Mouse (Mus musculus) hindbrain, embryonic 10.5 days (tissue): ENCODE measurements around the gene Ulk3. TPM values are rescaled to one million over a fixed set of nuclear protein-coding genes. Genes with fewer than 3 reads are reported as not detected.

Source experiments
- DNase-seq: peaks from one replicate; pipeline ENCODE4 v3.0.0-alpha.2; 2017; ENCODE audit warnings: low spot score
- H3K27ac ChIP-seq: fragments of 300-500 bp; sonication (generic); 2 replicates; pipeline ENCODE4 v1.5.1; 2016; ENCODE audit warnings: mild to moderate bottlenecking, moderate library complexity
- H3K27me3 ChIP-seq: fragments of 300-500 bp; sonication (generic); 2 replicates; pipeline ENCODE4 v1.6.1; 2016; ENCODE audit warnings: mild to moderate bottlenecking; ENCODE audit not compliant: poor library complexity, insufficient read depth, severe bottlenecking
- H3K36me3 ChIP-seq: fragments of 300-500 bp; sonication (generic); 2 replicates; pipeline ENCODE4 v1.6.1; 2016; ENCODE audit warnings: mild to moderate bottlenecking, moderate library complexity
- H3K4me1 ChIP-seq: fragments of 300-500 bp; sonication (generic); replicated peaks from 2 replicates; pipeline ENCODE4 v1.6.1; 2016; ENCODE audit warnings: mild to moderate bottlenecking
- H3K4me3 ChIP-seq: fragments of 300-500 bp; sonication (generic); 2 replicates; pipeline ENCODE4 v1.5.1; 2016; ENCODE audit warnings: mild to moderate bottlenecking, moderate library complexity
- H3K9me3 ChIP-seq: fragments of 300-500 bp; sonication (generic); 2 replicates; pipeline ENCODE4 v1.6.1; 2016; ENCODE audit warnings: mild to moderate bottlenecking, moderate library complexity
- WGBS: fragments of 180-500 bp; shearing (Covaris S2); methylation state at CpG from one replicate; pipeline ENCODE4 v1.1.7; 2016; 5-methylcytosine and 5-hydroxymethylcytosine counted together
- polyA plus RNA-seq: library from polyadenylated mRNA; unstranded; fragments of >200 nt; fragmentation: Nextera tagmentation; extraction: Ambion mirVana; gene quantifications from 2 replicates; pipeline ENCODE4 v1.2.1, GENCODE M21; 2016

Gene Ulk3
- polyA plus RNA-seq, 1 experiment from 2014 or later, result 14.6 TPM

DNA sequence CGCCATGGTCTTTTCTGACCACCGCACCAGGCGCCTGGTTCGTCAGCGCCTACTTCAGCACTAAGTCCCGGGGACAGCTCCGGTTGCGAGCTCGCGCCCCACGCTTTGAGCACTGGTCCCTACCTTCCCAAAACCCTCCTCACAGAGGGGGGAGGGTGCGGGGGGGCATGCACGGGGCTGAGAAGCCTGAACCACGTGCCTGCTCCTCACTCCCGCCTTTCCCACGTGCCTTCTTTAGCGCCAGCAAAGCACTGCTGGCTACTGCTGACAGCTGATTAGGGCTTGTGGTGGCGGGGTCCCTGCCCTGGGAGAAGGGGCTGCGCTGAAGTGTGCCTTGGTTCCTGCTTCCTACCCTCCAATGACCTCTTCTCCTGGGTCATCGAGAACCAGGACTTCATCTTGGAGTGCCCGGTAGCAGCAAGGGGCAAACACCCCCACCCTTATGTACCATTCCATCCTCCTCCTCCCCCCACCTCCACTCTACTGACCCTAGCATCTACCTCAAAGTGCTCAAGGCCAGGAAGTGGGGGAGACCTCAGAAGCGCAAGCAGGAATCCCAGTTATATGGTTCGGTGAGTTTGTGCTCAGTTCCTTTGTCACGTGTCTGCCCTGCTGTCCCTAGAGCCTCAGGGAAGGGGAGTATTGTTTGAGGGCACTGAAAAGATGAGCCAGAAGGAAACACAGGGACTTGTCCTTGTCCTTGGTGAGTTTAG is 17.0 kb downstream of the Ulk3 start, which contains the start of gene Cplx3:
Gene Cplx3, minus strand, starts transcription at position 143 of the 713 bp plus-strand sequence.
- no peak within 1 kb of the TSS for H3K27ac ChIP-seq
- H3K4me1 ChIP-seq, result peaks cover 40% of the 10 kb centered on the region
- peak; percentile 73 for DNase-seq
- H3K9me3 ChIP-seq, result no peaks in the 10 kb centered on the region
- no peaks in the 10 kb centered on the region for H3K36me3 ChIP-seq
- H3K27me3 ChIP-seq, result peaks cover 34% of the 10 kb centered on the region
- 6% methylated on average over 24 of the region's 24 CpGs for WGBS
- peak within 1 kb of the TSS; percentile 33 for H3K4me3 ChIP-seq

DNA sequence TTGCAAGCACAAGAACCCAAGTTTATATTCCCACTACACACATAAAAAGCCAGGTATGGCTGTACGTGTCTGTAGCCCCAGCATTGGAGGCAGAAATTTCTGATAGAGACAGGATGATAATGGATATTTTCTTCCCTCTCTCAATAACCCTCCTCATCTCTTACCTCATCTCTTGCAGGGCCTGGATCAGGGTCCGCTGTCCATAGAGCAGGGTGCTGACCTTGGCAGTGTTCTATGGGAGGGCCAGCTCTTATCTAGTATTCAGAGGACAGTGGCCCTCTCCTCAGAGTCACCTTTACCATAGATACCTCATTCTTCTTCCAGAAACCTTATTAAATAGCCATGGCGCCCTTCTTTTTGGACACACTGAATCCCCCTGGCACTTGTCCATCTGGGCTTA is 20.6 kb downstream of the Ulk3 start:
- no peaks in the 10 kb centered on the region for H3K36me3 ChIP-seq
- H3K4me1 ChIP-seq, result peaks cover 26% of the 10 kb centered on the region
- 65% methylated on average over 3 of the region's 3 CpGs for WGBS
- peaks cover 24% of the 10 kb centered on the region for H3K27me3 ChIP-seq
- H3K27ac ChIP-seq, result 0 out of 2 replicates have a peak overlapping the region, but pooled peaks have one; percentile 30
- no peak overlapping the region for H3K4me3 ChIP-seq
- H3K9me3 ChIP-seq, result no peaks in the 10 kb centered on the region
- no peak for DNase-seq

DNA sequence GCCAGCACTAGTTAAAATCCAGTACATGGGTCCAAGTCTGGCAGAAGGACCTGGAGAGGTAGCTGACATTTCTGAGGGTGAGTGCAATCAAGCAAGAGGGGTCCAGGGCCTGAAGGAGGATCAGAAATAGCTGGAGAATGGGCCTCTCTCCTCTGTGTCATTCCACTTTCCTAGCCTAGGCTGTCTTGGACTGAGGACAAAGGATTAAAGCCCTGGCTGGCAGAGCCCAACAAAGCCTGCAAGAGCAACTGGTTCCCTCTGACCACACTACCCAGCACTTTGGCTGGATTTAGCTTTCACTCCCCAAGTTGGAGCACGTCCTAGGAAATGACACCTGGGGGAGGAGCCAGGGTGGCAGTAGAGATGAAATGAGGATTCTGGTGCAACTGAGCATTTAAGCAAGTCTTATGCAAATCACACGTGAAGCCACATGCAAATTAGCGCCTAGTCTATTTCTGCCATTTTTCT is 21.1 kb downstream of the Ulk3 start:
- H3K27ac ChIP-seq, result peak overlapping the region; percentile 30; the same call in 1 of the 2 replicates
- no peak overlapping the region for H3K4me3 ChIP-seq
- H3K27me3 ChIP-seq, result peaks cover 18% of the 10 kb centered on the region
- no peaks in the 10 kb centered on the region for H3K9me3 ChIP-seq
- no peaks in the 10 kb centered on the region for H3K36me3 ChIP-seq
- 62% methylated on average over 3 of the region's 3 CpGs for WGBS
- DNase-seq, result no peak
- H3K4me1 ChIP-seq, result peaks cover 26% of the 10 kb centered on the region

DNA sequence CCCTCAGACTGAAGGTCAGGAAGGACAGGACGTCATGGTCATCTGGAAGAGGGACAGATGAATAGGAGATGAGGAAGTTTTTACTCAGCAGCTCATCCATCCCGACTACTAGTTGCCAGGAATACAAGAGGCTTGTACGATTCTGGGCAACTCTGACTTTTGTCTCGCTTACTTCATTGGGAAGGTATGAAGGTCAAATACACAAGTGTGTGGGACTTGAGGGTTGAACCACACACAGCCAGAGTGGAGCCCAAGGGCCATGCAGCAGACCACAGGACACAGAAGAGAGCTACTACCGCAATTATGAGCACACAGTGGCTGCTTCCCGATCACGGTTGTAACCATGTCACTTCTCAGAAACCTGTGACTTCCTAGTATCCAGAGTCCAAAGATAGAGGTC is 23.3 kb downstream of the Ulk3 start:
- Histone ChIP-seq H3K27me3 (no peaks in the 10 kb centered on the region; the same call in 1 of the 2 replicates), H3K4me3 (no peak overlapping the region), H3K4me1 (0 out of 2 replicates have a peak, but pooled peaks cover 13% of the 10 kb centered on the region), H3K36me3 (no peaks in the 10 kb centered on the region), H3K9me3 (no peaks in the 10 kb centered on the region), H3K27ac (no peak overlapping the region)
- no peak for DNase-seq
- 87% methylated on average over 7 of the region's 7 CpGs for WGBS

DNA sequence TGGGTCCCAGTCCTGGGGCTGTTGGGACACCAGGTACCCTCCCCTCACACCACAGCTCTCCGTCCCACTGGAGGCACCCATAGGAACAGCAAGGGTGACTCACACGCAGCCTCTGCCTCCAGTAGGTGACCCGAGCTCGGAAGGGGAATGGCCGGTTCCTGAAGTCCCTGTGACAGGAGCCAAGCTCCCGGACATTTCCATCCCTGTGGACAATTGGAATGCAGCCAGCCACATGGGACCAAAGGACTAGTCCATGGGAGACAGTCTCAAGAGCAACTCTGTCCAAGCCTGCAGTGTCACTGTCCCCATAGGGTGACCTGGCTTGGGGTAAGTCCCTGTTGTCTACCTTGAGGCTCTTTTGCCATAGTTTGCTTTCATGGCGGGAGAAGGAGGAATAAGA is 24.7 kb downstream of the Ulk3 start:
- 82% methylated on average over 7 of the region's 7 CpGs for WGBS
- H3K27ac ChIP-seq, result no peak overlapping the region
- H3K27me3 ChIP-seq, result no peaks in the 10 kb centered on the region; the same call in 1 of the 2 replicates
- 0 out of 2 replicates have a peak, but pooled peaks cover 13% of the 10 kb centered on the region for H3K4me1 ChIP-seq
- no peaks in the 10 kb centered on the region for H3K9me3 ChIP-seq
- no peak overlapping the region for H3K4me3 ChIP-seq
- DNase-seq, result no peak
- H3K36me3 ChIP-seq, result no peaks in the 10 kb centered on the region

DNA sequence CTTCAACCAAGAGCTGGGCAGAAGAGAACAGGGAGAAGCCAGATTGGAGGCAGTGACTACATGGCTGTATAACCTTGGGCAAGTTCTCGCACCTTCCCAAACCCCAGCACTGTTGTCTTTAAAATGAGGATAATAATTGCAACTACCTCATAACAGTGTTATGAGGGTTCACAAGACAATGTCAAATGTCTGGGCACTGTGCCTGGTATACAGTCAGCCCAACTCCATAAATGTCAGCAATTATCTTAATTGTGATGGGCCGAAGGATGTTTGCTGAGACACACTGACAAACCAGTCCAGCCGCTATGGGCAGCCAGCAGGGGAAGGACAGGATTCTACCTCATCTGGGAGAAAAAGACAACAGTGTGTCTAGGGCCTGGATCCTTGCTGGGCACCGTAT is 25.5 kb downstream of the Ulk3 start:
- no peak overlapping the region for H3K27ac ChIP-seq
- no peak overlapping the region for H3K4me3 ChIP-seq
- H3K4me1 ChIP-seq, result 0 out of 2 replicates have a peak, but pooled peaks cover 13% of the 10 kb centered on the region
- no peaks in the 10 kb centered on the region for H3K36me3 ChIP-seq
- H3K9me3 ChIP-seq, result no peaks in the 10 kb centered on the region
- 91% methylated on average over 4 of the region's 4 CpGs for WGBS
- no peak for DNase-seq
- H3K27me3 ChIP-seq, result no peaks in the 10 kb centered on the region; the same call in 1 of the 2 replicates

DNA sequence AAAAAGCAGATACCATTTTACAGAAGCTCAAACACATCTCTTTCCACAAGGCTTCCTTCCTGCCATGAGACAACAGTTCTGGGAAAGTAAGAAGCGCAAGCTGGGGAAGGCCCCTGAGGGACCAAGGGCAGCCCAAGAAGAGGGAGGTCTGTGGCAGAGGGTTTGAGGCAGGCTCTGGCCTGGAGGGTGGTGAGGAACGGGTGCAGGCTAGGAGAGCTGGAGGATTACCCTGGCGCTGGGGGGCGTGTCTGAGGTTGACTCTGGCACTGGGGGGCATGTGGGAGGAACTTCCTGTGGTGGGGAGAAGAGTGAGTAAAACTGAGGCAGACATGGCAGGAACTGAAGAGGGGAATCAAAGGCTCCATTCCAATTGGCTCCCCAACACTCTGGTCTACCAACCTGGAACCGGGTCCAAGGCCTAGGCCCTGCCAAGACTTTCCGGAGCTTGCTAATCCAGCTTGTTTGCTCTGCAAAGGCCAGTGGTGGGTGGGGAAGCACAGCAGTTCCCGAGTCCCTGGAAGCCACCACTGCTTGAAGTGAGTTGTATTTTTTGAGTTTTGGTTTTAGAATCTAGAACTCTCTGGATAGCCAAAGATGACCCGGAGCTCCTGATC is 28.4 kb downstream of the Ulk3 start:
- Histone ChIP-seq H3K27ac (no peak overlapping the region), H3K4me3 (no peak overlapping the region), H3K4me1 (peaks cover 5% of the 10 kb centered on the region; the same call in 1 of the 2 replicates), H3K9me3 (no peaks in the 10 kb centered on the region), H3K27me3 (no peaks in the 10 kb centered on the region; the same call in 1 of the 2 replicates), H3K36me3 (no peaks in the 10 kb centered on the region)
- 78% methylated on average over 8 of the region's 8 CpGs for WGBS
- no peak for DNase-seq

DNA sequence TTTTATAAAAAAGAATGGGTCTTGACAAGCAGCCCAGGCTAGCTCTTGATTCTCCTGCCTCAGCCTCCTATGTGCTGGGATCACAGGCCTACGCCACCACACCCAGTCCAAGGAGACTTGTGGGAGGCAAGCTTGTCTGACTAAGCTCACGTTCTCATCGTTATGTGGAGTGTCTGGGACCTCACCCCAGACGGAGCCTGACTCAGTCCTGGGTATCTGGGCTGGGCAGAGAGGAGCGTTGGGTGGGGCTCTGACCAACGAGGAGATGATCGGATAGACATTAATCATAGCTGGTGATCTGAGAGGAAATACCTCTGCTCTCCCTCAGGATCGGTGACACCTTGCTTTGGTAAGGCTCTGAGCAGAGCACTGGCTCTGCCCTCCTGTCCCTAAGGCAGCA is 29.6 kb downstream of the Ulk3 start:
- DNase-seq, result no peak
- Histone ChIP-seq H3K4me1 (peaks cover 6% of the 10 kb centered on the region; the same call in 1 of the 2 replicates), H3K27me3 (no peaks in the 10 kb centered on the region; the same call in 1 of the 2 replicates), H3K27ac (no peak overlapping the region), H3K9me3 (no peaks in the 10 kb centered on the region), H3K4me3 (no peak overlapping the region), H3K36me3 (peaks cover 2% of the 10 kb centered on the region; the same call in 1 of the 2 replicates)
- 84% methylated on average over 8 of the region's 8 CpGs for WGBS

DNA sequence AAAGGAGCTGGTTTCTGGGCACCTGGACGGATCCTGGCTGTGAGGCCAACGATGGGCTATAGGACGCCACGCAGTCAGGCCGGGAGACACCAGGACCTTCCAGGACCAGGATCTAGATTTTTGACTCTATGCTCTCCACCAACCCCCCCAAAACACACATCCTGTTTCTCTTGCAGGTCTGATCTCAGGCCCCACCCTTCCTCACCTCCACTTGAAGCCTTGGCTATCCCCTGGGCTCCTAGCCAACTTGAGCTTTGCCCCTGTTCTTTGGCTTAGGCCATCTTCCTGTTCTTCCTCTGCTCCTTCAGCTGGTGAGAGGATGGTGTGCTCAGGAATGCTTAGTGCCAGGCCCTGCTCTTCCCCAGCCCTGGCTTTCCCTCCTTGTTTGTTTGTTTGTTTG is 31.4 kb downstream of the Ulk3 start, which contains the start of gene Lman1l:
Gene Lman1l, minus strand, starts transcription at position 101 of the 400 bp plus-strand sequence.
- Histone ChIP-seq H3K27me3 (no peaks in the 10 kb centered on the region), H3K4me1 (peaks cover 11% of the 10 kb centered on the region; the same call in 1 of the 2 replicates), H3K36me3 (peaks cover 20% of the 10 kb centered on the region), H3K9me3 (no peaks in the 10 kb centered on the region), H3K4me3 (no peak within 1 kb of the TSS), H3K27ac (no peak within 1 kb of the TSS)
- DNase-seq, result no peak
- 92% methylated on average over 5 of the region's 5 CpGs for WGBS

DNA sequence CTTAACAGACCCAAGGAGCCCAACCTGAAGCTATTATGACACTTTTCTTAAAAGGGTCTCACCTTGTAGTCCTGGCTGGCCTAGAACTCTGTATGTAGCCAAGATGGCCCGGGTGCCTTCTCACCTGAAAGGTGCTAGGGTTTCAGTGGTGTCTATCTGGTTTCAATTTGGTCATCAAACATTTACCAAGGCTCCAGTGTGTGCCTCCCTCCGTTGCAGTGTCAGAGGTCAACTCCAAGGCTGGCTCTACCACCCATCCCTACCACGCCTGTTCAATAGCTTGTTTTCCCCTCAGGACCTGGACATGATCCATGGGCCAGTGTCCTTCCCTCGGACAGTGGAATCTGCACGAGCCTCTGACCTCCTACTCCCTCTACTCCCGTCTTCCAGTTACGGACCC is 35.0 kb downstream of the Ulk3 start:
- no peaks in the 10 kb centered on the region for H3K9me3 ChIP-seq
- H3K4me1 ChIP-seq, result peaks cover 24% of the 10 kb centered on the region
- no peak overlapping the region for H3K27ac ChIP-seq
- WGBS, result 87% methylated on average over 7 of the region's 7 CpGs
- no peak for DNase-seq
- H3K27me3 ChIP-seq, result no peaks in the 10 kb centered on the region
- H3K4me3 ChIP-seq, result no peak overlapping the region
- H3K36me3 ChIP-seq, result peaks cover 56% of the 10 kb centered on the region

DNA sequence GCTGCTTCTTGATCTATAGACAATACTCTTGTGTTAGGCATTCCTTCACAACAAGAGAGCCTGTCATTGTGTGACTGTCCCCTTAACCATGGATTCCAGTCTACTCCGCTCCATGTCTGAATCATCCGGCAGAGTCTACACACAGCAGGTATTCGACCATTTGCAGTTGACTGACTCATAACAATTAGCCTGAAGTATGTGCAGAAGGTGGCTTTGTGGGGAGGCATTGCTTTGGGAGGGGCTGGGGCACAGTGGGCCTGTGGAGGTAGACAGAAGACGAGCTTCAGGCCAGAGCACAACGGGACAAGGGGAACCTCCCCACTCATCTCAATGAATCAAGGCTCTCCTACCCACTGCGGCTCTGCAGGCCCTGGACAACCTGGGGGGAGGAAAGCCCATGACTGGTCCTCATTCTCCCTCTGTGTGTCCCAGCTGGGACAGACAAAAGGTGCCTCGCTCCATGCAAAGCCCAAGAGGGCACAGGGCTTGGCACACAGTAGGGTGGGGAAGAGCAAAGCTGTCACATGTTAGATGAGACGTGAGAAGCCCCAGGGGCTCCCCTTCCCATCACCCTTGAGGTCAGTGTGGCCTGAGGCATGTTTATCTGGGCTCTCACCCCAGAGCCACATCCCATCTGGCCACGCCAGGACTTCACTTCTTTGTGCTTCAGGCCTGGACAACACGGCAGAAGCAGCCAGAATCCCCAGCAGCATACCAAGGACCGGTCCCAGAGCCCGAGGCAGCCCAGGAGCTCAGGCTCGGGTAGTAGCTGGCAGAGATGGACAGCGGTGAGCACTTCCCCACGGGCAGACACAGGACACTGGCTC is 36.6 kb downstream of the Ulk3 start:
- H3K27ac ChIP-seq, result peak overlapping the region; percentile 56; the same call in 1 of the 2 replicates
- peaks cover 72% of the 10 kb centered on the region for H3K36me3 ChIP-seq
- WGBS, result 71% methylated on average over 15 of the region's 15 CpGs

DNA sequence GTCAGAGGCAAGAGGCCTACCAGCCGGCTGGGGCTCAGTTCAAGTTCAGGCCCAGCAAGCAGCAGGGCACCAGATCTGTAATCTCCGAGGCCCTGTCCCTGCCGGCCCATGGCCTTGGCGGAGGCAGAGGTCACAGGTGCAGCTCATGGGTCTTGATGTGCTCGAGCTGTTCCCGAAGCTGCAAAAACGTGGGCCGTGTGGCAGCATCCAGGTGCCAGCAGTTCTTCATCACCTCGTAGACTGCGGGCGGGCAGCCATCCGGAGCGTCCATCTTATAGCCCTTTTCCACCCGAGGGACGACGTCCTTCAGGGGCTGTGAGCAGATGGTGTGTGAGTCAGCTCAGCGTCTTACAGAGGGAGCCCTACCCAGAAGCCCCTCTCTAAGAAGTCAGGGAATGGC is 37.9 kb downstream of the Ulk3 start:
- H3K4me3 ChIP-seq, result no peak overlapping the region
- H3K27ac ChIP-seq, result no peak overlapping the region
- H3K4me1 ChIP-seq, result peaks cover 19% of the 10 kb centered on the region
- no peaks in the 10 kb centered on the region for H3K9me3 ChIP-seq
- 92% methylated on average over 17 of the region's 17 CpGs for WGBS
- DNase-seq, result no peak
- H3K27me3 ChIP-seq, result no peaks in the 10 kb centered on the region
- H3K36me3 ChIP-seq, result peaks cover 85% of the 10 kb centered on the region

More for the DNA sequence above, 36.6 kb downstream of the Ulk3 start:
- Histone ChIP-seq H3K27me3 (no peaks in the 10 kb centered on the region), H3K9me3 (no peaks in the 10 kb centered on the region), H3K4me3 (no peak overlapping the region), H3K4me1 (peaks cover 19% of the 10 kb centered on the region)
- no peak for DNase-seq
